ENCODE assay signal across 8 mouse cellular contexts in genomic region chr7:110002968-110003367, GRCm38 (mm10). TPM values are rescaled to one million over a fixed set of nuclear protein-coding genes. Genes with fewer than 3 reads are reported as not detected.
DNase-seq lines count a peak whose midpoint lies in the region; ATAC-seq lines count a peak whose summit lies in the region.

No protein-coding gene starts in this region.

- intact Hi-C loops in left cerebral cortex, postnatal 36 days (cut with DNase I): no loop called here

- ATAC-seq in hindbrain, embryonic 13.5 days (ENCODE audit: low FRiP score): 0 out of 2 replicates have a peak, but pooled peaks have one; percentile 13
- no peak; the same call in 1 of the 2 replicates for ATAC-seq in stomach, embryonic 14.5 days (ENCODE audit: insufficient number of reproducible peaks, insufficient read depth, low FRiP score, low read depth)

- DNase-seq in NIH3T3 (ENCODE audit: low read depth): peak; percentile 85
- DNase-seq in cerebellum, adult 9-10 months: peak; percentile 70
- DNase-seq in frontal cortex, postnatal 36 days (ENCODE audit: low spot score in 2 of 2): peak; percentile 24 to 26
- DNase-seq in left cerebral cortex, postnatal 36 days (ENCODE audit: low spot score in 2 of 2): peak; percentile 19 to 26
- no peak for DNase-seq in spleen, adult 18-20 months

- no peak overlapping the region for H3K27ac ChIP-seq in hindbrain, embryonic 13.5 days
- no peak overlapping the region for H3K27ac ChIP-seq in stomach, embryonic 14.5 days (ENCODE audit: low read length)

- H3K4me1 ChIP-seq in hindbrain, embryonic 13.5 days (replicated peaks): peaks cover 6% of the 10 kb centered on the region; the same call in 1 of the 2 replicates
- H3K4me1 ChIP-seq in megakaryocyte, embryonic 14.5 days: peaks cover 51% of the 10 kb centered on the region
- no peaks in the 10 kb centered on the region for H3K4me1 ChIP-seq in stomach, embryonic 14.5 days (ENCODE audit: control insufficient read depth, insufficient read depth, low read length)

- WGBS in hindbrain, embryonic 13.5 days: 22% methylated on average over 20 of the region's 20 CpGs
- WGBS in stomach, embryonic 14.5 days: 13% methylated on average over 20 of the region's 20 CpGs

- H3K4me3 ChIP-seq in hindbrain, embryonic 13.5 days: peak overlapping the region; percentile 17
- peak overlapping the region; percentile 15 for H3K4me3 ChIP-seq in megakaryocyte, embryonic 14.5 days (replicated peaks)
- H3K4me3 ChIP-seq in stomach, embryonic 14.5 days (ENCODE audit: low read depth, low read length): no peak overlapping the region

- no peaks in the 10 kb centered on the region for H3K36me3 ChIP-seq in hindbrain, embryonic 13.5 days
- H3K36me3 ChIP-seq in megakaryocyte, embryonic 14.5 days (replicated peaks; ENCODE audit: low read length): no peaks in the 10 kb centered on the region
- H3K36me3 ChIP-seq in stomach, embryonic 14.5 days (ENCODE audit: control insufficient read depth, insufficient read depth, low read length): no peaks in the 10 kb centered on the region

- peak overlapping the region; percentile 51 for H3K4me2 ChIP-seq in hindbrain, embryonic 13.5 days
- H3K4me2 ChIP-seq in stomach, embryonic 14.5 days (replicated peaks; ENCODE audit: low read depth, low read length): peak overlapping the region; percentile 29

- H3K9ac ChIP-seq in hindbrain, embryonic 13.5 days: peak overlapping the region; percentile 68
- no peak overlapping the region for H3K9ac ChIP-seq in stomach, embryonic 14.5 days (replicated peaks; ENCODE audit: low read depth, low read length)

- no peaks in the 10 kb centered on the region for H3K9me3 ChIP-seq in hindbrain, embryonic 13.5 days
- H3K9me3 ChIP-seq in megakaryocyte, embryonic 14.5 days: no peaks in the 10 kb centered on the region
- H3K9me3 ChIP-seq in stomach, embryonic 14.5 days (ENCODE audit: control insufficient read depth, low read depth, low read length): no peaks in the 10 kb centered on the region

- H3K27me3 ChIP-seq in hindbrain, embryonic 13.5 days: no peaks in the 10 kb centered on the region
- peaks cover 2% of the 10 kb centered on the region for H3K27me3 ChIP-seq in megakaryocyte, embryonic 14.5 days (replicated peaks)
- no peaks in the 10 kb centered on the region for H3K27me3 ChIP-seq in stomach, embryonic 14.5 days (ENCODE audit: control insufficient read depth, insufficient read depth, low read length)

RNA-seq across cellular contexts. Expression of gene Ipo7, which starts 15.1 kb away (rescaled TPM):
- 42.2 and 42.7 TPM in 2 replicates for polyA plus RNA-seq in hindbrain, embryonic 13.5 days (2015; fragmentation: Nextera tagmentation; extraction: Ambion mirVana)
- 100 to 1,000 TPM in 1 of 2 experiments, 10 to 100 TPM in 1; 92.1 to 100 TPM for total RNA-seq in left cerebral cortex, postnatal 36 days (2021)
- polyA plus RNA-seq in megakaryocyte, embryonic 14.5 days (2012; ENCODE audit: insufficient read depth, low replicate concordance): 7.3 and 10.8 TPM in 2 replicates
- 19.7 and 20.4 TPM in 2 replicates for polyA plus RNA-seq in stomach, embryonic 14.5 days (2014; fragmentation: Nextera tagmentation; extraction: Ambion mirVana)

RNA-seq across cellular contexts. Expression of gene Tmem41b, which starts 16.2 kb away (rescaled TPM):
- polyA plus RNA-seq in hindbrain, embryonic 13.5 days (2015; fragmentation: Nextera tagmentation; extraction: Ambion mirVana): 69.5 and 75.6 TPM in 2 replicates
- 10 to 100 TPM; 51.4 to 56.6 TPM for total RNA-seq in left cerebral cortex, postnatal 36 days (2021)
- 5.4 and 16.7 TPM in 2 replicates for polyA plus RNA-seq in megakaryocyte, embryonic 14.5 days (2012; ENCODE audit: insufficient read depth, low replicate concordance)
- 70.8 and 75.7 TPM in 2 replicates for polyA plus RNA-seq in stomach, embryonic 14.5 days (2014; fragmentation: Nextera tagmentation; extraction: Ambion mirVana)

RNA-seq across cellular contexts. Expression of gene Dennd5a, which starts 42.7 kb away (rescaled TPM):
- polyA plus RNA-seq in hindbrain, embryonic 13.5 days (2015; fragmentation: Nextera tagmentation; extraction: Ambion mirVana): 41.6 and 42.5 TPM in 2 replicates
- 100 to 1,000 TPM; 228 to 243 TPM for total RNA-seq in left cerebral cortex, postnatal 36 days (2021)
- 3.2 and 4.8 TPM in 2 replicates for polyA plus RNA-seq in megakaryocyte, embryonic 14.5 days (2012; ENCODE audit: insufficient read depth, low replicate concordance)
- polyA plus RNA-seq in stomach, embryonic 14.5 days (2014; fragmentation: Nextera tagmentation; extraction: Ambion mirVana): 51.3 and 52.4 TPM in 2 replicates

RNA-seq across cellular contexts. Expression of gene Zfp143, which starts 58.0 kb away (rescaled TPM):
- 17.9 and 19.9 TPM in 2 replicates for polyA plus RNA-seq in hindbrain, embryonic 13.5 days (2015; fragmentation: Nextera tagmentation; extraction: Ambion mirVana)
- total RNA-seq in left cerebral cortex, postnatal 36 days (2021): 10 to 100 TPM in 1 of 2 experiments, 1 to 10 TPM in 1; 9.0 to 15.3 TPM
- 0.18 and 0.78 TPM in 2 replicates for polyA plus RNA-seq in megakaryocyte, embryonic 14.5 days (2012; ENCODE audit: insufficient read depth, low replicate concordance)
- polyA plus RNA-seq in stomach, embryonic 14.5 days (2014; fragmentation: Nextera tagmentation; extraction: Ambion mirVana): 15.2 and 18.2 TPM in 2 replicates

Comparison
In these comparisons a context has a peak if more than half of its experiments do, and no peak if none do; other contexts are left out.
1. DNase-seq: peak in NIH3T3 (single experiment), cerebellum, adult 9-10 months (single experiment), frontal cortex, postnatal 36 days (2 of 2) and left cerebral cortex, postnatal 36 days (2 of 2); none in spleen, adult 18-20 months (0 of 2).